Mouse (Mus musculus): ENCODE measurements around the gene Apol11b.
"Not testable (repeated sequence)": the region's sequence is repeated elsewhere in the genome, so short reads cannot be mapped to it uniquely, and the experiment has no call there.

- not testable (repeated sequence) for TF ChIP-seq CTCF (IDR thresholded peaks at IDR 0.05; ENCODE audit: control insufficient read depth, insufficient read depth, low read length); POLR2A (IDR thresholded peaks at IDR 0.05; ENCODE audit: borderline replicate concordance, control insufficient read depth, low read depth, low read length)
These were observed at the start of gene Apol11b for GRCm38 (mm10) chr15:77643176-77643575.

All from bone marrow, adult 2 months (tissue).